Mouse (Mus musculus): Measurements from ENCODE around the gene Stub1.

Stub1 gene

GRCm38 (mm10) chr17:25786280-25786679 is 46.9 kb downstream of the Stub1 start, which contains the start of gene Ccdc78:
Gene Ccdc78, plus strand, starts transcription at chr17:25786580.
- no peak for DNase-seq

GRCm38 (mm10) chr17:25785281-25785745 is 47.9 kb downstream of the Stub1 start, which contains the start of gene Haghl:
Gene Haghl, minus strand, starts transcription at chr17:25785673.
- DNase-seq, result peak; percentile 94 to 96

DNA sequence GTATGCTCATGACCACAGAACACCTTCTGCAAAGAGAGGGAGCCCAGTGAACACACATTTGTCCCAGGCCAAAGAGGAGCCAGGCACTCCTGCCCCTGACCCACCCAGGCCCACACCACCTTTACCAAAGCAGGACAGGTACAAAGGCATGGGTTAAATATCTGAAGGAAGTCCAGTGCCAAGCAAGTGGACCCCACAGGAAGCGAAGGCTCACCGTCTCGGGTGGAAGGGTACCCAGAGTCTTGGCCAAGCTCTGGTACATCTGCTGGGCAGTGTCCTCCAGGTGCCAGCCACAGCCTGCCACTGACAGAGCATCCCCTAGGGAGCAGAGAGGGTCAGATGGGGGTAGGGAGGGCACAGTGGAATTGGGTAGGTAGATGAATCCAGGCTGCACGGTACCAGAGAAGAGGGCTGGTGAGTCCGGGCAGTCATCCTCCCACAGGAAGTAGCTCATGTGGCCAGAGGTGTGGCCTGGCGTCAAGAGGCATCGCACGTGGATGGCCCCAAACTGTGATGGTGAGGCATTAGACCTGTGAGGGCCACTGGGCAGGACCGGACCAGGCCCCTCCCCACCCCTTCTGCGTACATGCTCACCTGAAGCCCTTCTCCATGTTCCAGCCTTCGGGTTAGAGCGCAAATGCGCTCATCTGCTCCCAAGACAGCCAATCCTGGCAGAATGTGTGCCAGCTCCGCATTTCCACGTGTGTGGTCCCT is 49.2 kb downstream of the Stub1 start:
- DNase-seq, result no peak

- no peak for DNase-seq
Measured at GRCm38 (mm10) chr17:25783086-25783485, 50.1 kb downstream of the Stub1 start.

- no peak for DNase-seq
Measured at GRCm38 (mm10) chr17:25781339-25781738, 51.9 kb downstream of the Stub1 start.
